Mouse (Mus musculus) C2C12 (cell line): ENCODE results near the gene Atf3. TPM values are rescaled to one million over a fixed set of nuclear protein-coding genes. Genes with fewer than 3 reads are reported as not detected.
A peak's percentile ranks its signal among the peaks of the same experiment; 100 is the strongest.

ENCODE experiments used
- H3K27me3 ChIP-seq: one replicate; pipeline ENCODE4 v1.6.1; 2011; ENCODE audit not compliant: control insufficient read depth, insufficient read depth, insufficient read length
- H3K36me3 ChIP-seq: one replicate; pipeline ENCODE4 v1.6.1; 2011; ENCODE audit not compliant: control insufficient read depth, insufficient read depth
- H3K4me3 ChIP-seq: one replicate; pipeline ENCODE4 v1.5.1; 2011; ENCODE audit warnings: mild to moderate bottlenecking, control low read depth; ENCODE audit not compliant: poor library complexity, insufficient read depth, severe bottlenecking
- H3K79me2 ChIP-seq: one replicate; pipeline ENCODE4 v1.6.1; 2011; ENCODE audit not compliant: control insufficient read depth, insufficient read depth
- H3K79me3 ChIP-seq: one replicate; pipeline ENCODE4 v1.6.1; 2011; ENCODE audit warnings: low read depth, control low read depth
- H3ac ChIP-seq: one replicate; pipeline ENCODE3; 2011; ENCODE audit warnings: low read depth; ENCODE audit not compliant: control insufficient read depth, insufficient read length
- CEBPB ChIP-seq: IDR thresholded peaks from one replicate; pipeline ENCODE4 v1.6.1; 2011; ENCODE audit warnings: low read depth, mild to moderate bottlenecking, control low read depth, moderate library complexity
- CTCF ChIP-seq: IDR thresholded peaks from one replicate; pipeline ENCODE4 v1.5.1; 2011; ENCODE audit not compliant: control insufficient read depth, insufficient read depth, insufficient read length
- FOSL1 ChIP-seq: IDR thresholded peaks from one replicate; pipeline ENCODE4 v1.8.0; 2011; ENCODE audit warnings: mild to moderate bottlenecking, low read length; ENCODE audit not compliant: poor library complexity, insufficient read depth, severe bottlenecking
- MAX ChIP-seq: IDR thresholded peaks from one replicate; pipeline ENCODE4 v1.6.1; 2011; ENCODE audit warnings: mild to moderate bottlenecking, control low read depth
- MYOD1 ChIP-seq: IDR thresholded peaks from one replicate; pipeline ENCODE4 v1.6.1; 2011; ENCODE audit warnings: low read depth; ENCODE audit not compliant: control insufficient read depth, insufficient read length
- MYOG ChIP-seq: IDR thresholded peaks from one replicate; pipeline ENCODE4 v1.6.1; 2011; ENCODE audit not compliant: control insufficient read depth, insufficient read length; ENCODE audit errors: extremely low read depth
- USF1 ChIP-seq: IDR thresholded peaks from one replicate; pipeline ENCODE4 v1.6.1; 2011; ENCODE audit warnings: low read depth, mild to moderate bottlenecking, control low read depth, moderate library complexity
- polyA plus RNA-seq: library from polyadenylated mRNA; unstranded; fragments of >200 nt; fragmentation: generic; extraction: Trizol; gene quantifications from one replicate; pipeline ENCODE4 v1.2.1, GENCODE M21; 2012; ENCODE audit warnings: missing spikeins

Atf3 gene
- polyA plus RNA-seq, 1 experiment, result 1.4 TPM

DNA sequence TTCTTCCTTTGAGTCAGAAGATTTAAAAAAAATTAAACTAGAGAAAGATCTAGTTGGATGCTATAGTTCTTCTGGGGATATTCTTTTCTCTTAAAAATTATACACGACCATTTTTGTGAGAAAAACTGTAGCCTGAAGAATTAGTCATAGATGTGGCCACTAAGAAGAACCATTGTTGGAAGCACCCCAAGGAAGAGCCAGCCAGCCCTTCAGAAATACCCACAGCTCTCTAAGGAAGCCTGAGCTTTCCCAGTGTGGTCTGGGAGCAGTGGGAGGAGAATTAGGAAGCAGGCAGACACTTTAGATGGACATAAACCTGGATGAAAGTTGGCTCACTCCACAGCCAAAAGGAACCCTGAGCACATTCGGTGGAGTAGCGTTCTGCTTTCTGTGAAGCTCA lies 40.7 kb upstream of the Atf3 start:
- H3ac ChIP-seq, result no peak overlapping the region
- H3K36me3 ChIP-seq, result no peaks in the 10 kb centered on the region
- H3K4me3 ChIP-seq, result no peak overlapping the region
- H3K79me3 ChIP-seq, result no peaks in the 10 kb centered on the region
- TF ChIP-seq USF1 (no peak), MYOD1 (no peak), CTCF (no peak), MAX (no peak), MYOG (no peak), FOSL1 (no peak), CEBPB (no peak)
- H3K79me2 ChIP-seq, result no peaks in the 10 kb centered on the region
- H3K27me3 ChIP-seq, result no peaks in the 10 kb centered on the region

DNA sequence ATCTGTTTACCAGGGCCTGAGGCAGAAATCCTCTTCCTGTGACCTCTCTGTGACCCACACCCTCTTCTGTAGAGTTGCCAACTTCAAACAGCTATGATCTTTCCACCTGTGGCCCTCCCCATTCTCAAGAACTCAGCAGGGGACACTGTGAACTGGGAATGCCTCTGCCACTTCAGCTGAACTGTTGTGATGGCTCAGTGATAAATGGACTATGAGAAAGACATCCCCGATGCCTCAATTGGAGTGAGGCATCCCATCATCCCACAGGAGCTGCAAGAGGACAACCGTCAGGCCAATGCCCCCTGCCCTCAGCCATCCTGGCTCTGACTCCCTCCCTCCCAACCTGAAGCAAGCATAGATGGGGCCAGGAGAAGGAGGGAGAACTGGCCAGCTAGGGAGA lies 40.1 kb upstream of the Atf3 start:
- TF ChIP-seq CTCF (no peak), FOSL1 (no peak), USF1 (no peak), CEBPB (no peak), MYOG (no peak), MAX (no peak), MYOD1 (no peak)

DNA sequence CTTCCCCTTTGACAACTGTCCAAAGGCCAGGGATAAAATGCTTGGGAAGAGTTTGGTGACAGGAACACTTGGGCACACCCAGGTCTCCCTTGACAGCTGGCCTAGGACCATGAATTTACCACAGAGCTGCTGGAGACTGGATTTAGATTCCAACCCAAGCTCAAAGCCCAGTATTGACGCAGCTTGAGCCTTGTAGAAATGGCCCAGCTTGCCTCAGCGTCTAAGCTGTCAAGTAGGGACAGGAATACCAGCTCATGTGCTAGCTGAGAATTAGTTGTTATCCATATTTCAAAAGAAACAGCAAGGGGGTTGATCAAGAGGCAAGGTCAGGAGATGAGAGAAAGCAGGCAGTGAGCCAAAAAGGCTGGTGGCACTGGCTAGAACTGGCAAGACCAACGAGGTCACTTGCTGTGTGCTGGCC lies 39.5 kb upstream of the Atf3 start:
- no peaks in the 10 kb centered on the region for H3K79me2 ChIP-seq
- no peaks in the 10 kb centered on the region for H3K27me3 ChIP-seq
- TF ChIP-seq USF1 (no peak), MYOG (no peak), CEBPB (no peak), FOSL1 (no peak), CTCF (no peak), MYOD1 (no peak), MAX (no peak)
- no peaks in the 10 kb centered on the region for H3K79me3 ChIP-seq
- no peak overlapping the region for H3ac ChIP-seq
- H3K36me3 ChIP-seq, result no peaks in the 10 kb centered on the region
- H3K4me3 ChIP-seq, result no peak overlapping the region

More for the DNA sequence above, 40.1 kb upstream of the Atf3 start:
- no peaks in the 10 kb centered on the region for H3K79me2 ChIP-seq
- H3K4me3 ChIP-seq, result no peak overlapping the region
- no peaks in the 10 kb centered on the region for H3K79me3 ChIP-seq
- H3K36me3 ChIP-seq, result no peaks in the 10 kb centered on the region
- H3ac ChIP-seq, result no peak overlapping the region
- no peaks in the 10 kb centered on the region for H3K27me3 ChIP-seq

DNA sequence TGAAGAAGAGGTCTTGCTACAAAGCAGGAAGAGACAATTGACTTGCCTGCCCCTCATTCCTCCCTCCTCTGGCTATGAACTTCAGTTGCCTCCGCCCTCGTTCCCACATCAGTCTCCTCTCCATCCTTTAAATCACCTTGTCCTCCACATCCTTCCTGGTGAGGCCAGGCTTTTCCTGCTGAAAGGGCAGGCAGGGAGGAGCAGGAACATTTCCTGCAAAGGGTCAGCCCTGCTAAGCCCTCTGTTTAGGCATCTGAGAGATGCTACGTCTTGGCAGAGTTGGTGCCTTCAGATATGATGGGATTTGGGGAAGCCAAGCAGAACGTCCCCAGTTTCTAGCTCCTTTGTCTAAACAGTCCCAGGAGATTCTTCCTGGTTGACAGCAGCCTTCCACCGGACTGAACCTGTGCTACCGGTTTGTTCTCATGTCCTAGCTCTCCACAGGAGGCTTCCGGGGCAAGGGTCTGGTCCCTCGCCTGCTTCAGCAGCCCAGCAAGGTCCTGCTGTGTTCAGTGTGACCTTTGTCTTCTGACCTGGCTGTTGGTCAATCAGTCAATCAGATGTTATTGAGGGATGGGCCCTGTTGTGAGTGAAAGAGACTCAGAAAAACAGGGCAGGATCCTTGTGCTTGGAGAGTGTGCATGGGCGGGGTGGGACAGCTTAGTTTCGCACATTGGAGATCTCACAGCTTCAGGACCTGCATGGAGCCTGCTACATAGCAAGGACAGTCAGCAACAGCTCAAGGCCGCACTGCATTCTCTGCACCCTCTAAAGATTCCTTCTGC lies 38.9 kb upstream of the Atf3 start:
- Histone ChIP-seq H3ac (no peak overlapping the region), H3K27me3 (no peaks in the 10 kb centered on the region), H3K36me3 (no peaks in the 10 kb centered on the region), H3K79me2 (no peaks in the 10 kb centered on the region), H3K4me3 (no peak overlapping the region), H3K79me3 (no peaks in the 10 kb centered on the region)
- TF ChIP-seq MYOG, result no peak
- no peak for TF ChIP-seq CEBPB
- TF ChIP-seq FOSL1, result no peak
- TF ChIP-seq MAX, result no peak
- TF ChIP-seq MYOD1, result no peak
- no peak for TF ChIP-seq CTCF
- TF ChIP-seq USF1, result no peak

DNA sequence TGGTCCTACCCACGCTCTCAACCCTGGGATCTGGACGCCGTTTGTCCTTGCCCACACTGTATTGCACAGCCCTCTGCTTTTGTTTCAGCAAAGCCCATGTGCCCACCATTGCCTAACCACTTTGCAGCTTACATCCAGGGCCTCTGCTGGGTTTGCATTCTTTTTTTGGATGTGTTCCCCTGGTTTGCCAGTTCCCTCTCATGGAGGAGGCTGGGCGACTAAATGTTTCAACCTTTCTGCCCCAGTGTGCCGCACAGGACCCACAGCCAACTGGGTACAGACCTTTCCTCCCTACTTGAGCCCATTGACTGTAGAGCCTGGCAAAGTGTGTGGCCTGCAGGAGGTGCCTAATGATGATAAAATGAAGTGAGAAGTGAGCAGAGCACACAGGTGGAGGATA lies 38.3 kb upstream of the Atf3 start:
- Histone ChIP-seq H3K79me2 (no peaks in the 10 kb centered on the region), H3K4me3 (no peak overlapping the region), H3K36me3 (no peaks in the 10 kb centered on the region), H3K27me3 (no peaks in the 10 kb centered on the region), H3ac (no peak overlapping the region), H3K79me3 (no peaks in the 10 kb centered on the region)
- no peak for TF ChIP-seq FOSL1
- TF ChIP-seq CTCF, result no peak
- no peak for TF ChIP-seq MYOD1
- no peak for TF ChIP-seq CEBPB
- no peak for TF ChIP-seq MAX
- no peak for TF ChIP-seq MYOG
- TF ChIP-seq USF1, result no peak

DNA sequence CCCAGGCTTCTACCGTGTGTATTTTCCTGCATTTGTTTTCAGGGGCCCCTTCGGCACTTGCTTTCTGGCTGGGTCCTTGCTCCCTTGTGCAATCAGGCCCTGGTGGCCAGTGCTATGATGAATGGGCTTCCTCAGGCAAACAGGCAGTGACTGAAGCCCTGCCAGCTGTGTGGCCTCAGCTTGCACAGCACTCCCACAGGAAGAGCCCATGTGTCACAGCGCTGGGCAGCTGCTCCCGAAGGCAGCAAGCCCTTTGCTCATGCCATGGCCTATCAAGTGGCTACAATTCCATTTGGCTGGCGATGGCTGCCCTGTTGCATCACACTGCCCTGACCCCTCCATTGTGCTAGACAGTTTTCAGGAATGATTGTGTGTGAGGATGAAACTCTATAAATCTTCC lies 36.6 kb upstream of the Atf3 start:
- no peaks in the 10 kb centered on the region for H3K36me3 ChIP-seq
- no peaks in the 10 kb centered on the region for H3K79me3 ChIP-seq
- H3K4me3 ChIP-seq, result no peak overlapping the region
- H3ac ChIP-seq, result no peak overlapping the region
- no peaks in the 10 kb centered on the region for H3K27me3 ChIP-seq
- no peaks in the 10 kb centered on the region for H3K79me2 ChIP-seq
- peak; percentile 14 for TF ChIP-seq CEBPB
- no peak for TF ChIP-seq MYOG
- peak; percentile 48 for TF ChIP-seq MAX
